Mouse (Mus musculus) kidney, embryonic 14.5 days (tissue): ENCODE data around the gene Rpl6. TPM values are rescaled to one million over a fixed set of nuclear protein-coding genes. Genes with fewer than 3 reads are reported as not detected.

Source experiments
- ATAC-seq: fragments of 200-750 bp; cut with Nextera tagmentation; 2 replicates; pipeline ENCODE4 v1.8.0; 2017; ENCODE audit warnings: moderate number of reproducible peaks, mild to moderate bottlenecking, moderate TSS enrichment, moderate library complexity; ENCODE audit not compliant: low FRiP score, low TSS enrichment
- H3K27ac ChIP-seq: fragments of 300-500 bp; sonication (generic); 2 replicates; pipeline ENCODE4 v1.5.1; 2014; ENCODE audit warnings: low read depth, mild to moderate bottlenecking, low read length, moderate library complexity, mixed read lengths
- H3K27me3 ChIP-seq: fragments of 300-500 bp; sonication (generic); 2 replicates; pipeline ENCODE4 v1.6.1; 2014; ENCODE audit warnings: mild to moderate bottlenecking, low read length; ENCODE audit not compliant: control insufficient read depth, insufficient read depth
- H3K36me3 ChIP-seq: fragments of 300-500 bp; sonication (generic); 2 replicates; pipeline ENCODE4 v1.6.1; 2014; ENCODE audit warnings: low read length, mixed read lengths; ENCODE audit not compliant: control insufficient read depth, insufficient read depth
- H3K4me1 ChIP-seq: fragments of 300-500 bp; sonication (generic); 2 replicates; pipeline ENCODE4 v1.6.1; 2014; ENCODE audit warnings: low read length, mixed read lengths; ENCODE audit not compliant: control insufficient read depth, insufficient read depth
- H3K4me2 ChIP-seq: fragments of 300-500 bp; sonication (generic); replicated peaks from 2 replicates; pipeline ENCODE4 v1.6.1; 2014; ENCODE audit warnings: low read depth, mild to moderate bottlenecking, low read length
- H3K4me3 ChIP-seq: fragments of 300-500 bp; sonication (generic); 2 replicates; pipeline ENCODE4 v1.5.1; 2014; ENCODE audit warnings: mild to moderate bottlenecking, low read length
- H3K9ac ChIP-seq: fragments of 300-500 bp; sonication (generic); 2 replicates; pipeline ENCODE4 v1.6.1; 2014; ENCODE audit warnings: low read depth, mild to moderate bottlenecking, low read length, moderate library complexity
- H3K9me3 ChIP-seq: fragments of 300-500 bp; sonication (generic); 2 replicates; pipeline ENCODE4 v1.6.1; 2016; ENCODE audit warnings: low read length; ENCODE audit not compliant: control insufficient read depth
- WGBS: fragments of 180-500 bp; shearing (Covaris S2); extraction: QIAGEN DNeasy Blood & Tissue Kit; methylation state at CpG from one replicate; pipeline ENCODE4 v1.1.7; 2014; 5-methylcytosine and 5-hydroxymethylcytosine counted together
- polyA plus RNA-seq: library from polyadenylated mRNA; unstranded; fragments of >200 nt; fragmentation: Nextera tagmentation; extraction: Ambion mirVana; gene quantifications from 2 replicates; pipeline ENCODE4 v1.2.1, GENCODE M21; 2014

Gene Rpl6
- polyA plus RNA-seq, 1 experiment from 2014 or later, result 738 TPM

DNA sequence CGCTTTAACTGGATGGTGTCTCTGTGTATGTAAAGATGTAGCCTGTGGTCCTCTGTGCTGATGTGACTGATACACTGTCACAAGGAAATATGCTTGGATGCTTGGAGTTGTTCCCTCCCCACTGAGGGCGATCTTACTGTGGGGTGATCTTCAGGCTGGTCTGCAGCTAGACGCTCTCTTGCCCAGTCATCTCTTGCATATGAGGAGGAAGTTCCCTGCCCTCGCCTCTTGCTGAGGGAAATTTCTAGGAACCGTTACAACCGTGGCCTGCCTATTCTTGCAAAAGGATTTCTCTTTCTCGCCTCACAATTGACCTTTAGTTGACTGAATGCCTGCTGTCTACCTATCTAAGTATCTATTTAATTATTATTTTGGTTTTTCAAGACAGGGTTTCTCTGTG, 50.7 kb downstream of the Rpl6 start:
- no peak overlapping the region for H3K9ac ChIP-seq
- no peaks in the 10 kb centered on the region for H3K4me1 ChIP-seq
- 91% methylated on average over 7 of the region's 7 CpGs for WGBS
- peaks cover 16% of the 10 kb centered on the region; the same call in 1 of the 2 replicates for H3K36me3 ChIP-seq
- H3K4me3 ChIP-seq, result no peak overlapping the region
- no peaks in the 10 kb centered on the region for H3K27me3 ChIP-seq
- H3K4me2 ChIP-seq, result no peak overlapping the region
- no peaks in the 10 kb centered on the region for H3K9me3 ChIP-seq
- H3K27ac ChIP-seq, result no peak overlapping the region
- ATAC-seq, result no peak

Other genes starting within 250 kb of the Rpl6 start
- not detected in 2 replicates for gene Rph3a, start 194.4 kb upstream of the Rpl6 start, polyA plus RNA-seq
- 21.2 and 26.5 TPM in 2 replicates for gene Ptpn11, start 13.1 kb upstream of the Rpl6 start, polyA plus RNA-seq
- gene Hectd4, start 15.7 kb downstream of the Rpl6 start, polyA plus RNA-seq, result 6.2 and 8.0 TPM in 2 replicates
- 31.6 and 50.1 TPM in 2 replicates for gene Trafd1, start 181.2 kb downstream of the Rpl6 start, polyA plus RNA-seq
- 32.8 and 49.7 TPM in 2 replicates for gene Naa25, start 193.5 kb downstream of the Rpl6 start, polyA plus RNA-seq
- gene Tmem116, start 247.4 kb downstream of the Rpl6 start, polyA plus RNA-seq, result 3.7 and 5.0 TPM in 2 replicates
- gene Erp29, start 248.0 kb downstream of the Rpl6 start, polyA plus RNA-seq, result 136 and 142 TPM in 2 replicates